Mouse (Mus musculus) left cerebral cortex, adult 2 months (tissue): Measurements from ENCODE around the gene Hyal3. TPM values are rescaled to one million over a fixed set of nuclear protein-coding genes. Genes with fewer than 3 reads are reported as not detected.
"Not testable (repeated sequence)": the region's sequence is repeated elsewhere in the genome, so short reads cannot be mapped to it uniquely, and the experiment has no call there.

Experiments used
- DNase-seq, 2 experiments: peaks; one replicate each; pipeline ENCODE4 v3.0.0; 2021 to 2022; ENCODE audit warnings: low spot score in 2 of 2, mixed read lengths in 1 of 2; ENCODE audit errors: extremely low spot score in 1 of 2
- H3K27ac ChIP-seq: fragments of 200-600 bp; 2 replicates; pipeline ENCODE4 v1.8.1; 2022
- H3K4me3 ChIP-seq: fragments of 200-600 bp; 2 replicates; pipeline ENCODE4 v1.8.1; 2022
- CTCF ChIP-seq: fragments of 200-600 bp; IDR thresholded peaks from 2 replicates; pipeline ENCODE4 v1.8.1; 2022; ENCODE audit warnings: antibody characterized with exemption, mild to moderate bottlenecking, moderate library complexity
- intact Hi-C: fragments of 180-260 bp; cut with DNase I; formaldehyde crosslinking; loops from one replicate; pipeline ENCODE4 v1.15.1; 2025
- total RNA-seq, 2 experiments: library from RNA; stranded (reverse); gene quantifications; 2 replicates each; pipeline ENCODE4 v1.2.3; 2021

The Hyal3 gene
- total RNA-seq, 2 experiments from 2014 or later, result 0.97 to 1.2 TPM

DNA sequence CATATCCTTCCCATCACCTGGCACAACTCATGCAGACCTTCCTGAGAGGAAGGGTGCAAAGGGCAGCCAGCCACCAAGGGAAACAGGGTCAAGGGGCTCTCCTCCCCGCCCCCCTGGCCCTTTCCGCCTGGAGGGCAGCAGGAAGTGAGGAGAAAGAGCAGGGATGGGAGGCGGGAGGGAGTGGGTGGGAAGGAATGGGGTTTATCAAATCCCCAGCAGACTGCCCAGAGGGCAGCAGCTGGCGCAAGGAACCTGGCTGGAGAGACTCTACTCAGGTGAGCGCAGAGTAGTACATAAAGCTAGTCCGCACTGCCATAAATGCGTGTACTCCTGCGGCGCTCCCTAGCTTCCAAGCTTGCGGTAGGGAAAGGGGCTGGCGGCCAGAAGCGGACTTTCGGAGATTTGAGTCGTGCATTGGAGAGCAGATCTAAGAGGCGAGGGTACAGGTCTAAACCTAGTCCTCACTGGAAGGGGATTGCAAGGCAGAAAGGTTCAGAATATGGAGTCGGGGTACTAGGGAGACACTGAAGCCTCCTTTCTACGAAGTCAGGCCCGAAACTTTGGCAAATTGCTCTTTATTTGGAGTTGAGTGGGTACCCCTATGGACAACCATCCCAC lies 12.8 kb upstream of the Hyal3 start, which contains the start of gene Hyal2:
Gene Hyal2, plus strand, starts transcription at position 244 of the 618 bp plus-strand sequence.
- no peak for DNase-seq
- no peak for TF ChIP-seq CTCF
- H3K27ac ChIP-seq, result peak within 1 kb of the TSS; percentile 95
- intact Hi-C loops, result no loop called here
- H3K4me3 ChIP-seq, result peak within 1 kb of the TSS; percentile 82

DNA sequence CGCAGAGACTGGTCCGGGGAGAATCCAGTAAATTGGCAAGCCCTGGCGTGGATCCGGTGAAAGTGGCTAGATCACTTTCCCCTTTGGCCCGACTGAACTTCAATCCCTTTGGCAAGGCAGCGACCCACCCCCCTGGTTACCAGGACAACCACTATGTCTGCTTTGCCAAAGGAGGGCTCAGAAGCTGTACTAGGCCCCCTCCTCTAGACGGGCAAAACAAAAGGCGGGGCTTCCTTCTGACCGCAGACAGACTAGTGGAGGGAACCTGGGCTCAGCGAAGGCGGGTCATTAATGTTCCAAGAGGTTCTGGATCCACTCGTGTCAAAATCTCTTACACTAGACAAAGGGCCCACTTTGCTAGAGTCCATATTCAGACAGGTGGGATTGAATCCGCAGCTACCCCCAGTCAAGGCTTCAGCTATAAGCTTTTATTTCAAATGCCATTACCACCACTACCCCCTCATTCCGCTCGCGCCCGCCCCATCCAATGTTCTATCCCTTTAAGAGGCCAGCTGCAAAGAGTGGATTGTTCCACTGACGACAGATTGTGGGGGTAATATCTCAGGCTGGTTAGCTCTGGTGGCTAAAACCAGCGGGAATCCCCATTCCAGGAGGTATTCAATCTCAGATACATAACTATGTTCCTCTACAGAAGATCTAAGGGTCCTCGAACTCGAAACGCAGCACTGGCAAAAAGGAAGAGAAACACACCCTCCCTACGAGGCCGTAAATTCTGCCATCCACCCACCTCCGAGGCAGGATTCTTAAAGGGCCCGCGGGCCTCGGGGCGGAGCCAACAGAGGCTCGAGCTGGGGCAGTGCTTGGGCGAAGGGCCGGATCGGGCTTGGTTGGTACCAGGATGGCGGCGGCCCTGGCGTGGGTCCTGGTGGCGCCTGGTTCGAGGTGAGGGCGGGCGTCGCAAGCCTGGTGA lies 12.0 kb upstream of the Hyal3 start:
- TF ChIP-seq CTCF, result no peak
- intact Hi-C loops, result no loop called here
- Histone ChIP-seq H3K27ac (peak overlapping the region; percentile 95), H3K4me3 (peak overlapping the region; percentile 82)
- peak; percentile 71 to 79 for DNase-seq

DNA sequence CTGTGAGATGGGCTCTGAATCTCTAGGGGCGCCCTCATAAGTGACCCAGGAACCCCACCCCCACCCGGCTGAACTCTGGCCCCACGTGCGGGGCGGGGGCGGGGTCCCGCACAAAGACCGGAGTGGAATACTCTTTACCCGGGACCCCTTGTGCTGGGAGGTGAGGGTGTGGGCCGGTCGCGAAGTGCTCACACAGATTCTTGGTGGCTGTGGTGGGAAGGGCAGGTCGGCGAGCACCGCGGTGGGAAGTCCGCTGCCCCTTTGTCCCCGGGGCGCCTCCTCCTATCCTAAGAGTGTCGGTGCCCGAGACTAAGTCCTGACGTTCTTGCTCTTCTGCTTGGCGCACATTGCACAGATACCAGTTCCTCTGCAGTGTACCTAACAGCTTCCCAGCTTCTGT lies 11.3 kb upstream of the Hyal3 start:
- Histone ChIP-seq H3K4me3 (peak overlapping the region; percentile 82), H3K27ac (peak overlapping the region; percentile 95)
- TF ChIP-seq CTCF, result no peak
- intact Hi-C loops, result no loop called here
- no peak for DNase-seq

DNA sequence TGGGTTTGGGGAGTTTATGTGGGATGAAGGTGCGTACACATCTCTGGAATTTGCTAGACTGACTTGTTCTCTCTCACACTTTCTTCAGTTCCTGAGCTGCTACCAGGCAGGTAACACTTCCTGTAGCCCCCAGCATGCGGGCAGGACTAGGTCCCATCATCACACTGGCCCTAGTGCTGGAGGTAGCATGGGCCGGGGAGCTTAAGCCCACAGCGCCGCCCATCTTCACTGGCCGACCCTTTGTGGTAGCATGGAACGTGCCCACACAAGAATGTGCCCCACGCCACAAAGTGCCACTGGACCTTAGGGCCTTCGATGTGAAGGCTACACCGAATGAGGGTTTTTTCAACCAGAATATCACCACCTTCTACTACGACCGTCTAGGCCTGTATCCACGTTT lies 10.6 kb upstream of the Hyal3 start:
- peak overlapping the region; percentile 82 for H3K4me3 ChIP-seq
- intact Hi-C loops, result loop anchor here (10.0 kb wide), 1 partner anchor 925 kb away; the partner anchor contains the start of gene Usp19
- no peak for TF ChIP-seq CTCF
- DNase-seq, result no peak
- no peak overlapping the region for H3K27ac ChIP-seq

DNA sequence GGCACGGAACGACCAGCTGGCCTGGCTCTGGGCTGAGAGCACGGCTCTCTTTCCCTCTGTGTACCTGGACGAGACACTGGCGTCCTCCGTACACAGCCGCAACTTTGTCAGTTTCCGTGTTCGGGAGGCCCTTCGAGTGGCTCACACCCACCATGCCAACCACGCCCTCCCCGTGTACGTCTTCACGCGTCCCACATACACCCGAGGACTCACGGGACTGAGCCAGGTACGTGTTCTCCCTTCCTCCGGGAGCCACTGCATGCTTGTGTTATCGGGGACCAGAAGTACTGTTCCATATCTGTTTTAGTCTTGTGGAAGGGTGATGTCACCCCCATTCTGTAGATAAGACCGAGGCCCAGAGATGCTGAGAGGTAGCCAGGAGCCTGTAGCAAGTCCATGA lies 9.8 kb upstream of the Hyal3 start:
- no peak for DNase-seq
- Histone ChIP-seq H3K4me3 (no peak overlapping the region), H3K27ac (no peak overlapping the region)
- TF ChIP-seq CTCF, result no peak
- intact Hi-C loops, result loop anchor here (10.0 kb wide), 1 partner anchor 924 kb away; the partner anchor contains the start of gene Usp19

DNA sequence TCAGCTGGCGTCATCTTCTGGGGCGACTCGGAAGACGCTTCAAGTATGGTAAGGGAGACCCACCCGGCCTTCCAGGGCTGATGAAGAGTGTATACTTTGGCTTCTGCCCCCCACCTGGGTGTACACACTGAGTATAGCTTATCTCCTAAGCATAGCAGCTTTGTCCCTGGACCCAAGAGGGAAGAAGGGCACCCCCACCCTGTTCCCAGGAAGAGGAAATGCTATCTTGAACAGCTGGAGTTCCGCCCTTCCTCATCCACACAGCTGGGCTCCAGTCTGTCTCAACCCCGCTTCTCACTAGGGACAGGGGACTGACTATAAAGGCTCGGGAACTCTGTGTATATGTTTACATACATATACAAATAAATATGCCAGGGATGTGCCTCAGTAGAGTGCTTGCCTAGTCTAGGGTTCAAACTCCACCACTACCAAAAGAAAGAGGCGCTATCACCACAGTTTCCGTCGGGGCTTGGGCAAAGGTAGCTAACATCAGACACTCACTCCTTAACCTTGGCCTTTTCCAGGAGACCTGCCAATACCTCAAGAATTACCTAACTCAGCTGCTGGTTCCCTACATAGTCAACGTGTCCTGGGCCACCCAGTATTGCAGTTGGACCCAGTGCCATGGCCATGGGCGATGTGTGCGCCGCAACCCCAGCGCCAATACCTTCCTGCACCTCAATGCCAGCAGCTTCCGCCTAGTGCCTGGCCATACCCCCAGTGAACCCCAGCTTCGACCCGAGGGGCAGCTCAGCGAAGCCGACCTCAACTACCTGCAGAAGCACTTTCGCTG lies 8.9 kb upstream of the Hyal3 start:
- no peak for TF ChIP-seq CTCF
- intact Hi-C loops, result loop anchor here (10.0 kb wide), 1 partner anchor 923 kb away; the partner anchor contains the start of gene Usp19
- DNase-seq, result no peak
- Histone ChIP-seq H3K4me3 (no peak overlapping the region), H3K27ac (no peak overlapping the region)

DNA sequence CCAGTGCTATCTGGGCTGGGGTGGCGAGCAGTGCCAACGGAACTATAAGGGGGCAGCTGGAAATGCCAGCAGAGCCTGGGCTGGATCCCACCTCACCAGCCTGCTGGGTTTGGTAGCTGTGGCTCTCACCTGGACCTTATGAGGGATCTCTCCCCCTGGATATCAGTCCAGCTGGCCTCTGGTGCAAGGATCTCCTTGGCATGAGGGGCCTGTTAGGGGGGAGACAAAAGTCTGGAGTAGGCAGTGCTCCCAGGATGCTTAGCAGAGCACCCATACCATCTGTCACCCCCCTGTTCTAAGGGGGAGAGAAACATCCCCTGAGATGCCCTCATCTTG lies 8.3 kb upstream of the Hyal3 start:
- no peak for DNase-seq
- TF ChIP-seq CTCF, result no peak
- no peak overlapping the region for H3K4me3 ChIP-seq
- no peak overlapping the region for H3K27ac ChIP-seq
- intact Hi-C loops, result loop anchor here (10.0 kb wide), 1 partner anchor 923 kb away; the partner anchor contains the start of gene Usp19

DNA sequence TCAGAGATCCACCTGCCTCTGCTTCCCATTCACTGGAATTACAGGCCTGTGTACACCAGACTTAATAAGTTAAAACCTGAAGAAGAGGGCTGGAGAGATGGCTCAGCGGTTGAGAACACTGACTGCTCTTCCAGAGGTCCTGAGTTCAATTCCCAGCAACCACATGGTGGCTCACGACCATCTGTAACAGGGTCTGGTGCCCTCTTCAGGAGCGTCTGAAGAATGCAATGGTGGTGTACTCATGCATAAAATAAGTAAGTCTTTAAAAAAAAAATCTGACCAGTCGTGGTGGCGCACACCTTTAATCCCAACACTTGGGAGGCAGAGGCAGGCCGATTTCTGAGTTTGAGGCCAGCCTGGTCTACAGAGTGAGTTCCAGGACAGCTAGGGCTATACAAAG lies 6.8 kb upstream of the Hyal3 start:
- not testable (repeated sequence) for H3K27ac ChIP-seq, DNase-seq, H3K4me3 ChIP-seq
- peak; percentile 26 for TF ChIP-seq CTCF
- intact Hi-C loops, result loop anchor here (10.0 kb wide), 1 partner anchor 921 kb away; the partner anchor contains the start of gene Usp19

DNA sequence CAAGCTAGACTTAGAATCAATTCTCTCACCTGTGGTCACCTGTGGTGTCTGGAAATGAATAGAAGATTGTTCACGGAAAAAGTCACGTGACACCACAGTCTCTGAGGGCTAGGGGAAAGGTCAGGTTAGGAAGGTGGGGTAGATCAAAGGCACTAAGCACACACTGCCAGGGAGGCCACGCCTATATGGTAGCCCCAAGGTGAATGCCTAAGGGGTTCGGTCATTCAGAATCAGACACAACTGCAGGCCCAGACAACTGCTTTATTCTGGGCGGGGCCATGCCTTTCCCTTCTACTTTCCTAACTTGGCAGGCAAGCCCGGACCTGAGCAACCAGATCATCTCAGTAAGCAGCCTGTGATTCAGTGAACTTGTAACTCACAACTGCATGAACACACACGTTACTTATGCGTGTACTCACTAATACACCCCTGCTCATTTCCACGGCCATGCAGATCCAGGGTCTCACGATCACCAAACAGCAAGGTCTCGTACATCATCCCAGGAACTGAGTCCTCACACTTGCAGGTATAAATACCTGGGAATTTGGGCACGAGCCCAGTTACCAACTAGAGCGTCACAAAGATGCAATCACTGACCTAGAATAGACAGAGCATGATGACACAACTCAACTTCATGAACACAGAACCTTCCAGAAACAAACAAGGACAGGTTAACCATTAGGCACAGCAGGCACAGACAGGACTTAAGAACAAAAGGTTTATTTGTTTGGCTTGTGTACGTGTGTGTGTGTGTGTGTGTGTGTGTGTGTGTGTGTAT lies 4.8 kb upstream of the Hyal3 start:
- no peak for DNase-seq
- intact Hi-C loops, result loop anchor here (10.0 kb wide), 1 partner anchor 919 kb away; the partner anchor contains the start of gene Usp19
- no peak for TF ChIP-seq CTCF
- H3K27ac ChIP-seq, result no peak overlapping the region
- H3K4me3 ChIP-seq, result no peak overlapping the region

DNA sequence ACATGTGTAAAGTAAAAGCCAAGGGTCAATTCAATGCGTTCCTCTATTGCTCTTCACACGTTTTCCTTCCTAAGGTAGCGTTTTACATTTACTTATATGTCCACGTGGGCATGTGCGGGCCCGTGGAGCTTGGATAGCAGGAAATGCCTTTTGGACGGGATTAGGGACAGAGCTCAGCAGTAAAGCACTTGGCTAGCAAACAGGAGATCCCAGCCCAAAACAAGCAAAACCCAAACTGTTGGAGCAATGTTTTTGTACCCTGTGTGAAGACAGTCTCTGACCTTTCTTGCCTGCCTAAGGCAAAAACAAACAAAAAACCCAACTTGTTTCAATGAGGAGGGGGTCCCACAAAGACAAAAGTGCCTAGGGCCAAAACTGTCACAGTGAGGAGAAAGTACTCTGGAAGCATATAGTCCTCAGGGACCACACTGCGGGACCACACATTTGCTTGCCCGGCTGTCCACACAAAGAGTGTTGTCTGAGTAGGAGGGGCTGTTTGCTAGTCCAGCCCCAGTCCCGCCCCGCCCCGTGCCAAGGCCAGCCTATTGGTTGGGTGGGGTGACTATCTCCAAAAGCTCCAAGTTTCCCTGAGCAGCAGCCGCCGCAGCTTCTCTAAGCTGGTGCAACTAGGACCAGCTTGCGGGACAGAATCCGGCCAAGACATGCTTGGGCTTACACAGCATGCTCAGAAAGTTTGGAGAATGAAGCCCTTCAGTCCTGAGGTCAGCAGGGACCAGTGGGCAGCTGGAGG lies 4.1 kb upstream of the Hyal3 start, which contains the start of gene Hyal1:
Gene Hyal1, plus strand, starts transcription at position 571 of the 751 bp plus-strand sequence.
- Histone ChIP-seq H3K4me3 (peak within 1 kb of the TSS; percentile 39; the same call in 1 of the 2 replicates), H3K27ac (peak within 1 kb of the TSS; percentile 63)
- no peak for TF ChIP-seq CTCF
- DNase-seq, result no peak
- intact Hi-C loops, result loop anchor here (10.0 kb wide), 1 partner anchor 918 kb away; the partner anchor contains the start of gene Usp19
